Mouse (Mus musculus): ENCODE data around the gene Zcchc24. TPM values are rescaled to one million over a fixed set of nuclear protein-coding genes. Genes with fewer than 3 reads are reported as not detected.
A peak's percentile ranks its signal among the peaks of the same experiment; 100 is the strongest.

Gene Zcchc24
- polyA plus RNA-seq, 1 experiment from 2014 or later = 10.4 TPM

DNA sequence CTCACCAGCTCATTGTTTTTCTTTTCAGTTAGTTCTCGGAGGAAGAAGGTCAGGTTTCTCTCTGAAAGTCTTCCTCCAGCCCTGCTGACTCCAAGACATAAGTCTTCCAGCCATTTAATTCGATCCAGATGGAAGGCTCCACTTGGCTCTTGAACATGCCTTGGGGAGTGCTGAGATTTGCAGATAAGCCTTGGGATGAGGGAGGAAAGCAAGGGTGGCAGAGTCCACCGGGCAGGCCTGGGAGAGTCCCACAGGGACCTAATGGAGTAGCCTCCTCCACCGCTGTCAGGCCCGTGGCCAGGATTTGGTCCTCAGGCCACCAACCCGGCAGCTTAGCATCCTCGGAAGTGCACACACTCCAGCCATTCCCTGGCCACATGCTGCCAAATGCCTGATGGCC, 27.8 kb upstream of the Zcchc24 start:
- Histone ChIP-seq H3K9me3 (ENCODE audit: control insufficient read depth, low read length) (no peaks in the 10 kb centered on the region), H3K4me3 (replicated peaks; ENCODE audit: low read length) (no peak overlapping the region), H3K4me2 (ENCODE audit: low read length) (no peak overlapping the region), H3K4me1 (replicated peaks; ENCODE audit: control insufficient read depth, insufficient read depth, low read length) (peaks cover 3% of the 10 kb centered on the region; the same call in 1 of the 2 replicates), H3K27me3 (replicated peaks; ENCODE audit: control insufficient read depth, insufficient read depth, low read length) (no peaks in the 10 kb centered on the region), H3K36me3 (ENCODE audit: control insufficient read depth, insufficient read depth) (no peaks in the 10 kb centered on the region), H3K27ac (ENCODE audit: low read length) (no peak overlapping the region), H3K9ac (replicated peaks; ENCODE audit: low read depth, low read length) (no peak overlapping the region)
- WGBS = 81% methylated on average over 7 of the region's 7 CpGs
- ATAC-seq = no peak

DNA sequence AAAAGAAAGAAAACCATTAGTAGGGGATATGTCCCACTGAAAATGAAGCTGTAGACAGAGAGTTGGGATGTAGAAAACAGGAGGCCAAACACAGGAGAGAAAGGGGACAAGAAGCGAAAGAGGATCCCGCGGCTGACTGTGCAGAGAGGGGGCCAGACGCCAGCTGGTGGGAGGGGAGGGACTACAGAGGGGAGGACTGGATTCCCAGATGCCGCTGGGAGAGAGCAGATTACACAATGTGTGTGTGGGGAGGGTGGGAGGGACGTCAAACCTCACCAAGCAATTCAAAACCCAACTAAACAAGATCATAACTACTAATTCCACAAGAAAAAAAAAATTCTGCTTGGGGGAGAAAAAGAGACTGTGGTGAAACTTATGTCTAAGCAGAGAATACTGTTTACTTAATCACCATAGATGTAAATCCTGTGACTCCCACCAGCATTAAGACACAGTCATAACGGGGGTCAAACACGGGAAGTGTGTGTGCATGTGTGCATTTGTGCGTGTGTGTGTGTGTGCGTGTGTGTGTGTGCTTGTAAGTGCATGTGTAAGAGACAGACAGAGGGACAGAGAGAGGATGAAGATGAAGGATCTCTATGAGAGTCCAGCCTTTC, 26.8 kb upstream of the Zcchc24 start:
- no peaks in the 10 kb centered on the region for H3K36me3 ChIP-seq (ENCODE audit: control insufficient read depth, insufficient read depth)
- peak; percentile 83 for ATAC-seq

DNA sequence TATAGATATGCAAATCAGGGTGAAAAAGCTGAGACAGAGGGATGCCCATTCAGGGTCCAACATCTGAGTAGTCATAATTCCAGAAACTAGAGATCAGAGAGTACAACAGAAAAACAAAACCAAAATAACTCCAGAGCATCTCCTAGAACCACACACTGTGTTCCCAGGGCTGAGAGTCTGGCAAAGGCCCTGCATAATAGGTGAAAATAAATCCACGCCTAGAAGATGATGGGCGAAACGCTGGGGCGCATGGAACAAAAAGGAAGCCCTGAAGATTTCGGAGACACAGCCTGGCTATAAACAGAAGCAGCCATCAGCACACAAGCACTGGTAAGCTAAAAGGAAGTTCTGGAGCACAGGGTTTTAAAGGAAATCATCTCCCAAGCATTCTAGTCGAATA, 26.2 kb upstream of the Zcchc24 start:
- ATAC-seq = no peak
- H3K27me3 ChIP-seq (replicated peaks; ENCODE audit: control insufficient read depth, insufficient read depth, low read length) = no peaks in the 10 kb centered on the region
- H3K27ac ChIP-seq (ENCODE audit: low read length) = peak overlapping the region; percentile 31; the same call in 1 of the 2 replicates
- H3K9ac ChIP-seq (replicated peaks; ENCODE audit: low read depth, low read length) = no peak overlapping the region
- H3K9me3 ChIP-seq (ENCODE audit: control insufficient read depth, low read length) = no peaks in the 10 kb centered on the region
- H3K4me3 ChIP-seq (replicated peaks; ENCODE audit: low read length) = no peak overlapping the region
- no peak overlapping the region for H3K4me2 ChIP-seq (ENCODE audit: low read length)
- WGBS = 68% methylated on average over 6 of the region's 6 CpGs
- peaks cover 3% of the 10 kb centered on the region; the same call in 1 of the 2 replicates for H3K4me1 ChIP-seq (replicated peaks; ENCODE audit: control insufficient read depth, insufficient read depth, low read length)
- H3K36me3 ChIP-seq (ENCODE audit: control insufficient read depth, insufficient read depth) = no peaks in the 10 kb centered on the region

More for the DNA sequence above, 26.8 kb upstream of the Zcchc24 start:
- no peaks in the 10 kb centered on the region for H3K27me3 ChIP-seq (replicated peaks; ENCODE audit: control insufficient read depth, insufficient read depth, low read length)
- 52% methylated on average over 6 of the region's 10 CpGs for WGBS
- H3K27ac ChIP-seq (ENCODE audit: low read length) = no peak overlapping the region
- H3K9me3 ChIP-seq (ENCODE audit: control insufficient read depth, low read length) = no peaks in the 10 kb centered on the region
- no peak overlapping the region for H3K4me2 ChIP-seq (ENCODE audit: low read length)
- no peak overlapping the region for H3K4me3 ChIP-seq (replicated peaks; ENCODE audit: low read length)
- no peak overlapping the region for H3K9ac ChIP-seq (replicated peaks; ENCODE audit: low read depth, low read length)
- H3K4me1 ChIP-seq (replicated peaks; ENCODE audit: control insufficient read depth, insufficient read depth, low read length) = peaks cover 3% of the 10 kb centered on the region; the same call in 1 of the 2 replicates

DNA sequence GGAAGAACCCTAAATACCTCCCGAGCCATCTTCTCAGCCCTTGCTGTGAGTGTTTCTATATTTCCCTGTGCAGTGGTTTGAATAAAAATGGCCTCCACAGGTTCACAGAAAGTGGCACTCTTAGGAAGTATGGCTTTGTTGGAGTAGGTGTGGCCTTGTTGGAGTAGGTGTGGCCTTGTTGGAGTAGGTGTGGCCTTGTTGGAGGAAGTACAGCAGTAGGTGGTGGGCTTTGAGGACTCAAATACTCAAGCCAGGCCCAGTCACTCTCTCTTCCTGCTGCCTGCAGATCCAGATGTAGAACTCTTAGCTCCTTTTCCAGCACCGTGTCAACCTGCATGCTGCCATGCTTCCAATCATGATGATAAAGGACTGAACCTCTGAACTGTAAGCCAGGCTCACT, 25.5 kb upstream of the Zcchc24 start:
- H3K4me3 ChIP-seq (replicated peaks; ENCODE audit: low read length) = no peak overlapping the region
- H3K27me3 ChIP-seq (replicated peaks; ENCODE audit: control insufficient read depth, insufficient read depth, low read length) = no peaks in the 10 kb centered on the region
- H3K36me3 ChIP-seq (ENCODE audit: control insufficient read depth, insufficient read depth) = no peaks in the 10 kb centered on the region
- 99% methylated on average over 2 of the region's 2 CpGs for WGBS
- H3K4me2 ChIP-seq (ENCODE audit: low read length) = no peak overlapping the region
- no peak overlapping the region for H3K27ac ChIP-seq (ENCODE audit: low read length)
- H3K9ac ChIP-seq (replicated peaks; ENCODE audit: low read depth, low read length) = no peak overlapping the region
- H3K4me1 ChIP-seq (replicated peaks; ENCODE audit: control insufficient read depth, insufficient read depth, low read length) = peaks cover 3% of the 10 kb centered on the region; the same call in 1 of the 2 replicates
- H3K9me3 ChIP-seq (ENCODE audit: control insufficient read depth, low read length) = no peaks in the 10 kb centered on the region
- ATAC-seq = no peak

DNA sequence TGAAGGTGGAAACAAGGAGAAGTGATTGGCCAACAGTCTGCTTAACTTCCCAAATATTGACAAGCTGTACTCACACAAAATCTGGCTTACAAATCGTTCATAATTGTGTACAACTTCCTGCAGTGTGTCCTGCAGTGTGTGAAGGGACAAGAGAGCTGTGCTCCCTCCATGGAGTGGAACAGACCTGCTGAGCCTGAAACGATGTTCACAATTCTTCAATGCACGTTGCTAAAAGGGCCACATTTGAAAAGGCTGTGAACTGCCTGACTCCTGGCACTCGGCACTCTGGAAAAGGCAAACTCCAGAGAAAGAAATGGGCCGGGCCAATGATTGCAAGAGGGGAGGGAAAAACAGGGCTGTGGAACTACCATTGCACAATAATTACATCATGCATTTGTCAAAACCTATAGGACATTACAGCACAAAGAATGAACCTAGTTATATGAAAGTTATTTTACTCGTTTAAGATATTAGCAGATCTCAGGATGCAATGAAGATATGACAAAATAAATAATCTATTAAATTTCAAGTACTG, 22.0 kb upstream of the Zcchc24 start:
- ATAC-seq = no peak
- Histone ChIP-seq H3K27me3 (replicated peaks; ENCODE audit: control insufficient read depth, insufficient read depth, low read length) (no peaks in the 10 kb centered on the region), H3K4me3 (replicated peaks; ENCODE audit: low read length) (no peak overlapping the region), H3K4me1 (replicated peaks; ENCODE audit: control insufficient read depth, insufficient read depth, low read length) (peaks cover 3% of the 10 kb centered on the region; the same call in 1 of the 2 replicates), H3K4me2 (ENCODE audit: low read length) (no peak overlapping the region), H3K9me3 (ENCODE audit: control insufficient read depth, low read length) (no peaks in the 10 kb centered on the region), H3K36me3 (ENCODE audit: control insufficient read depth, insufficient read depth) (no peaks in the 10 kb centered on the region), H3K9ac (replicated peaks; ENCODE audit: low read depth, low read length) (no peak overlapping the region), H3K27ac (ENCODE audit: low read length) (no peak overlapping the region)
- 45% methylated on average over 6 of the region's 6 CpGs for WGBS

DNA sequence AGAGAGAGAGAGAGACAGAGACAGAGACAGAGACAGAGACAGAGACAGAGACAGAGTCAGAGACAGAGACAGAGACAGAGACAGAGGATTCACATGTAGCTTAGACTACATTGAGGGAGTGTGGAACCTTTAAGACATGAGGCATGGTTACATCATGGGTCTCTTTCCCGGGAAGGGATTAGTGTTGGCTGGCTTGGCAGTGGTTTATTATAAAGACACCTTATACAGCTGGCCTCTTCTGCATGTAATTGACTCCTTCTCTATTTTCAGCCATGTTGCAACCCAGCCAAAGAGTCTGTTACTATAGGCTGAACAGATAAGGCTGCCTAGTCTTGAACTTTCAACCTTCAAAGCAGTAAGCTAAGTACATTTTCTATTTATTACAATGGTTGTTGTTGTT, 21.1 kb upstream of the Zcchc24 start:
- H3K4me2 ChIP-seq (ENCODE audit: low read length) = no peak overlapping the region
- no peaks in the 10 kb centered on the region for H3K36me3 ChIP-seq (ENCODE audit: control insufficient read depth, insufficient read depth)
- no peak overlapping the region for H3K9ac ChIP-seq (replicated peaks; ENCODE audit: low read depth, low read length)
- no peak overlapping the region for H3K27ac ChIP-seq (ENCODE audit: low read length)
- no peaks in the 10 kb centered on the region for H3K9me3 ChIP-seq (ENCODE audit: control insufficient read depth, low read length)
- no peaks in the 10 kb centered on the region for H3K27me3 ChIP-seq (replicated peaks; ENCODE audit: control insufficient read depth, insufficient read depth, low read length)
- 62% methylated on average over 1 of the region's 1 CpGs for WGBS
- no peak for ATAC-seq
- no peaks in the 10 kb centered on the region for H3K4me1 ChIP-seq (replicated peaks; ENCODE audit: control insufficient read depth, insufficient read depth, low read length)
- no peak overlapping the region for H3K4me3 ChIP-seq (replicated peaks; ENCODE audit: low read length)

DNA sequence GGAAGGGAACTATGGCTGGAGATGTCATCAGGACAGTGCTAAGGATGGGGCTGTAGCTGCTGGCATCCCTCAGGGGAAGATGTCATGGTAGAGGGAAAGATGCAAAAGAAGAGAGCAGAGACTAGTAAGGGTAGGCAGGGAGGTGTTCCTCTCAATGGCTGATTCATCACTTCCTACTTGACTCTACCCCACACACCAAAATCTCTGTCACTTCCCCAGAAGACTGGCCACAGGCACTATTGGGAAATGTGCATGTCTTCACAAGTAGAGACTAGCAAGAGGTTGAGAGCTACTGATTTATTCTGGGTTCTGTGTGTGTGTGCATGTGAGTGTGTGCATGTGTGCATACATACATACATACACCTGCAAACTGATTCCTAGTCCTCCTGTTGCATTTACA, 20.4 kb upstream of the Zcchc24 start:
- H3K4me3 ChIP-seq (replicated peaks; ENCODE audit: low read length) = no peak overlapping the region
- ATAC-seq = no peak
- no peaks in the 10 kb centered on the region for H3K9me3 ChIP-seq (ENCODE audit: control insufficient read depth, low read length)
- no peaks in the 10 kb centered on the region for H3K27me3 ChIP-seq (replicated peaks; ENCODE audit: control insufficient read depth, insufficient read depth, low read length)
- no peak overlapping the region for H3K4me2 ChIP-seq (ENCODE audit: low read length)
- no peaks in the 10 kb centered on the region for H3K4me1 ChIP-seq (replicated peaks; ENCODE audit: control insufficient read depth, insufficient read depth, low read length)
- H3K9ac ChIP-seq (replicated peaks; ENCODE audit: low read depth, low read length) = no peak overlapping the region
- H3K36me3 ChIP-seq (ENCODE audit: control insufficient read depth, insufficient read depth) = no peaks in the 10 kb centered on the region
- no peak overlapping the region for H3K27ac ChIP-seq (ENCODE audit: low read length)

DNA sequence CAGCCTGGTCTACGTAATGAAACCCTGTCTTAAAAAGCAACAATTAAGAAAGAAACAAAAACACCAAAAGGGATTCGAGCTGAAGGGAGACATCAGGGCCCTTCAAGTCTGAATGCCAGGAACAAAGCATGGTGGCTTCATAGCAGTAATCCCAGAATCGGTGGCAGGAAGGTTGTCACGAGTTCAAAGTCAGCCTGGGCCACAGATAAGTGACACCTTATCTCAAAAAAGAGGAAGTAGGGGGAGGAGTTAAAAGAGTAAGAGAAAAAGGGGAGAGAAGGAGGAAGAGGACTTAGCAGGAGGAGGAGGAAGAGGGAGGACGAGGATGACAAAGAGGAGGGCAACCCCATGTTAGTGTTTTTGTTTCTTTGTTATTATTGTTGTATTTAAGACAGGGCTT, 19.4 kb upstream of the Zcchc24 start:
- no peak overlapping the region for H3K27ac ChIP-seq (ENCODE audit: low read length)
- no peak overlapping the region for H3K4me2 ChIP-seq (ENCODE audit: low read length)
- ATAC-seq = no peak
- no peaks in the 10 kb centered on the region for H3K36me3 ChIP-seq (ENCODE audit: control insufficient read depth, insufficient read depth)
- no peak overlapping the region for H3K9ac ChIP-seq (replicated peaks; ENCODE audit: low read depth, low read length)
- no peaks in the 10 kb centered on the region for H3K27me3 ChIP-seq (replicated peaks; ENCODE audit: control insufficient read depth, insufficient read depth, low read length)
- WGBS = 73% methylated on average over 5 of the region's 5 CpGs
- no peak overlapping the region for H3K4me3 ChIP-seq (replicated peaks; ENCODE audit: low read length)
- H3K4me1 ChIP-seq (replicated peaks; ENCODE audit: control insufficient read depth, insufficient read depth, low read length) = no peaks in the 10 kb centered on the region
- H3K9me3 ChIP-seq (ENCODE audit: control insufficient read depth, low read length) = no peaks in the 10 kb centered on the region

DNA sequence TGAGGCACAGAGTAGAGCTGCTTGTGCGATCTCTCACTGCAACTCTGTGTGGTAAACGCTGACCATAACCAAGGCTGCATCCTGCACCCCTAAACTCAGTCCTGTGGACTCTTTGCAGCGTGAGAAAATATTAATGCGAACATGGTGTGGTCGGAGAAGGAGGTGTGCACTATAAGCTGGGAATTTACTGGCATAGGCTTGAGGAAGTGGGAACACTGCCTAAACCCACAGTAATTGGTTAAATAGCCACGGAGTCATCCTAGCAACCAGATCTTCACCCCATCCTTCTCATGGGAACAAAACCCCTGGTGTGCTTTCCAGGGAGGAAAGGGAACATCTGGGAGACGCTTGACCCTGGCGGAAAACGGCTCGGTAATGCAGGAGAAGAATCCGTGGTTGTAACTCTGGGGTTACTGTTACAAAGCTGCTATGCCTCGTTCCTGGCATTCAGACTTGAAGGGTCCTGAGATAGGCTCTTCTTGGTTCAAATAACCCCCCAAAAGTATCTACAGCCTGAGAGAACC, 18.6 kb upstream of the Zcchc24 start:
- no peak for ATAC-seq
- Histone ChIP-seq H3K4me3 (replicated peaks; ENCODE audit: low read length) (no peak overlapping the region), H3K36me3 (ENCODE audit: control insufficient read depth, insufficient read depth) (no peaks in the 10 kb centered on the region), H3K27me3 (replicated peaks; ENCODE audit: control insufficient read depth, insufficient read depth, low read length) (no peaks in the 10 kb centered on the region), H3K4me2 (ENCODE audit: low read length) (no peak overlapping the region), H3K4me1 (replicated peaks; ENCODE audit: control insufficient read depth, insufficient read depth, low read length) (no peaks in the 10 kb centered on the region), H3K27ac (ENCODE audit: low read length) (no peak overlapping the region), H3K9me3 (ENCODE audit: control insufficient read depth, low read length) (no peaks in the 10 kb centered on the region), H3K9ac (replicated peaks; ENCODE audit: low read depth, low read length) (no peak overlapping the region)
- WGBS = 82% methylated on average over 12 of the region's 12 CpGs
